Comparison of ENCODE assay signal across 9 mouse cellular contexts in genomic region chr6:114290184-114290583, GRCm38 (mm10). TPM values are rescaled to one million over a fixed set of nuclear protein-coding genes. Genes with fewer than 3 reads are reported as not detected.
DNase-seq lines count a peak whose midpoint lies in the region; ATAC-seq lines count a peak whose summit lies in the region.
"Had no signal": no experiment of that assay in that cellular context is flagged by ENCODE, and none has a peak within 500 bp of the region (broad histone marks: within the 10 kb centered on the region; RNA-seq: fewer than 3 reads in every experiment).

No protein-coding gene starts in this region.

- H3K4me1 ChIP-seq in kidney, embryonic 15.5 days, result no peaks in the 10 kb centered on the region

- peaks cover 60% of the 10 kb centered on the region for H3K27me3 ChIP-seq in kidney, embryonic 15.5 days

- no peak overlapping the region for H3K27ac ChIP-seq in kidney, embryonic 15.5 days

- no peak overlapping the region for H3K4me3 ChIP-seq in kidney, embryonic 15.5 days (replicated peaks)
- H3K4me3 ChIP-seq: erythroblast, embryonic 14.5 days; myocyte had no signal

- H3K36me3 ChIP-seq in kidney, embryonic 15.5 days, result no peaks in the 10 kb centered on the region

- no peak for ATAC-seq in megakaryocyte progenitor cell, adult 5-6 weeks (replicated peaks; ENCODE audit: poor library complexity)
- ATAC-seq in kidney, embryonic 15.5 days (replicated peaks; ENCODE audit: low FRiP score), result no peak

- H3K9ac ChIP-seq in kidney, embryonic 15.5 days, result no peak overlapping the region

- intact Hi-C loops in left cerebral cortex, postnatal 14 days (cut with DNase I), result no loop called here

- WGBS in kidney, embryonic 15.5 days, result 57% methylated on average over 8 of the region's 8 CpGs

- H3K9me3 ChIP-seq in kidney, embryonic 15.5 days (replicated peaks), result no peaks in the 10 kb centered on the region

- H3K4me2 ChIP-seq in kidney, embryonic 15.5 days, result no peak overlapping the region

- DNase-seq in embryo, embryonic 11.5 days (ENCODE audit: low read depth, low spot score), result peak; percentile 47
- DNase-seq in frontal cortex, postnatal 36 days (ENCODE audit: low spot score in 2 of 2), result peak; percentile 63 to 75
- DNase-seq in left cerebral cortex, postnatal 14 days (ENCODE audit: low spot score in 2 of 2), result peak; percentile 80 to 90
- peak; percentile 75 to 78 for DNase-seq in right cerebral cortex, adult 2 months (ENCODE audit: low spot score in 2 of 2)
- DNase-seq in yolk sac, embryonic 10.5 days (ENCODE audit: low spot score), result no peak

RNA-seq across cellular contexts. Expression of gene Slc6a1, which starts 7.7 kb away (rescaled TPM):
- total RNA-seq in left cerebral cortex, postnatal 14 days (2021), result 100 to 1,000 TPM; 343 to 359 TPM
- not detected in 2 replicates for total RNA-seq in megakaryocyte progenitor cell, adult 5-6 weeks (2015)
- total RNA-seq in megakaryocyte progenitor cell, adult 5-6 weeks (2017), result not detected in 2 replicates
- 0.09 and 0.14 TPM in 2 replicates for polyA plus RNA-seq in kidney, embryonic 15.5 days (2015; fragmentation: Nextera tagmentation; extraction: Ambion mirVana)
- polyA plus RNA-seq: erythroblast, embryonic 14.5 days; myocyte had no signal

Comparison
In these comparisons a context has a peak if more than half of its experiments do, and no peak if none do; other contexts are left out.
1. RNA of gene Slc6a1, which starts 7.7 kb away (total RNA-seq): 343 to 359 TPM in left cerebral cortex, postnatal 14 days; not detected in megakaryocyte progenitor cell, adult 5-6 weeks; every median in the first group is over 100 times any median in the second.